9 mouse cellular contexts compared by ENCODE assay signal in genomic region chr5:76303379-76303744, GRCm38 (mm10). TPM values are rescaled to one million over a fixed set of nuclear protein-coding genes. Genes with fewer than 3 reads are reported as not detected.
DNase-seq lines count a peak whose midpoint lies in the region; ATAC-seq lines count a peak whose summit lies in the region.
"Had no signal": no experiment of that assay in that cellular context is flagged by ENCODE, and none has a peak within 500 bp of the region (broad histone marks: within the 10 kb centered on the region; RNA-seq: fewer than 3 reads in every experiment).

No protein-coding gene starts in this region.

- 4% methylated on average over 11 of the region's 11 CpGs for WGBS in kidney, embryonic 16.5 days
- WGBS in hindbrain, embryonic 14.5 days, result 5% methylated on average over 11 of the region's 11 CpGs
- 7% methylated on average over 11 of the region's 11 CpGs for WGBS in midbrain, embryonic 16.5 days

- DNase-seq in kidney, adult 8-10 months, result no peak
- DNase-seq in adipocyte (ENCODE audit: low spot score), result peak; percentile 76
- DNase-seq in hindbrain, embryonic 14.5 days (ENCODE audit: low spot score), result no peak
- DNase-seq in gastrocnemius, postnatal 14 days, result no peak
- DNase-seq in natural killer cell, adult 2 months (ENCODE audit: low spot score in 2 of 2), result no peak
- no peak for DNase-seq in retina, embryonic 14.5 days (ENCODE audit: low spot score)

- H3K9ac ChIP-seq in kidney, embryonic 16.5 days (replicated peaks; ENCODE audit: low read length), result peak overlapping the region; percentile 94
- peak overlapping the region; percentile 94 for H3K9ac ChIP-seq in hindbrain, embryonic 14.5 days
- peak overlapping the region; percentile 88 for H3K9ac ChIP-seq in midbrain, embryonic 16.5 days (ENCODE audit: low read depth, low read length)

- H3K9me3 ChIP-seq in kidney, embryonic 16.5 days (ENCODE audit: low read length), result no peaks in the 10 kb centered on the region; the same call in 1 of the 2 replicates
- H3K9me3 ChIP-seq in hindbrain, embryonic 14.5 days (ENCODE audit: control insufficient read depth, low read length), result no peaks in the 10 kb centered on the region
- H3K9me3 ChIP-seq in midbrain, embryonic 16.5 days (replicated peaks; ENCODE audit: control insufficient read depth, low read length, poor library complexity, severe bottlenecking), result no peaks in the 10 kb centered on the region

- peak overlapping the region; percentile 96 for H3K27ac ChIP-seq in kidney, embryonic 16.5 days (ENCODE audit: low read length)
- H3K27ac ChIP-seq in hindbrain, embryonic 14.5 days, result peak overlapping the region; percentile 95
- H3K27ac ChIP-seq in midbrain, embryonic 16.5 days (ENCODE audit: low read length), result peak overlapping the region; percentile 97

- peak overlapping the region; percentile 91 for H3K4me3 ChIP-seq in kidney, embryonic 16.5 days (ENCODE audit: low read length)
- H3K4me3 ChIP-seq in hindbrain, embryonic 14.5 days (replicated peaks; ENCODE audit: low read length), result peak overlapping the region; percentile 99
- H3K4me3 ChIP-seq in midbrain, embryonic 16.5 days (ENCODE audit: low read depth, low read length), result peak overlapping the region; percentile 92

- intact Hi-C loops in gastrocnemius, postnatal 14 days (cut with DNase I; ENCODE audit: low total_unique reads), result loop anchor here (10.0 kb wide), 1 partner anchor 231 kb away; no protein-coding TSS in a partner anchor

- peak overlapping the region; percentile 95 for H3K4me2 ChIP-seq in kidney, embryonic 16.5 days (replicated peaks; ENCODE audit: low read depth, low read length)
- H3K4me2 ChIP-seq in hindbrain, embryonic 14.5 days (replicated peaks), result peak overlapping the region; percentile 70
- H3K4me2 ChIP-seq in midbrain, embryonic 16.5 days (ENCODE audit: low read length), result peak overlapping the region; percentile 51

- ATAC-seq in kidney, embryonic 16.5 days (ENCODE audit: low FRiP score, low TSS enrichment), result no peak
- ATAC-seq in hindbrain, embryonic 14.5 days (ENCODE audit: low FRiP score), result no peak
- ATAC-seq in midbrain, embryonic 16.5 days, result no peak

- peaks cover 18% of the 10 kb centered on the region for H3K4me1 ChIP-seq in kidney, embryonic 16.5 days (ENCODE audit: insufficient read depth, low read length)
- peaks cover 29% of the 10 kb centered on the region for H3K4me1 ChIP-seq in hindbrain, embryonic 14.5 days (replicated peaks; ENCODE audit: control insufficient read depth, insufficient read depth, low read length)
- H3K4me1 ChIP-seq in midbrain, embryonic 16.5 days (ENCODE audit: control insufficient read depth, insufficient read depth, low read length), result peaks cover 29% of the 10 kb centered on the region

- H3K27me3 ChIP-seq in kidney, embryonic 16.5 days (ENCODE audit: insufficient read depth, low read length), result no peaks in the 10 kb centered on the region
- no peaks in the 10 kb centered on the region for H3K27me3 ChIP-seq in hindbrain, embryonic 14.5 days (ENCODE audit: control insufficient read depth, insufficient read depth, low read length)
- H3K27me3 ChIP-seq in midbrain, embryonic 16.5 days (ENCODE audit: control insufficient read depth, insufficient read depth, low read depth, low read length), result no peaks in the 10 kb centered on the region

- H3K36me3 ChIP-seq in kidney, embryonic 16.5 days (ENCODE audit: insufficient read depth, low read length), result 0 out of 2 replicates have a peak, but pooled peaks cover 2% of the 10 kb centered on the region
- H3K36me3 ChIP-seq in hindbrain, embryonic 14.5 days (replicated peaks; ENCODE audit: control insufficient read depth, insufficient read depth), result no peaks in the 10 kb centered on the region
- no peaks in the 10 kb centered on the region for H3K36me3 ChIP-seq in midbrain, embryonic 16.5 days (ENCODE audit: control insufficient read depth, insufficient read depth, low read length)

RNA-seq across cellular contexts. Expression of gene Clock, which starts 1.2 kb away (rescaled TPM):
- polyA plus RNA-seq in kidney, embryonic 16.5 days (2015; fragmentation: Nextera tagmentation; extraction: Ambion mirVana), result 9.4 and 12.3 TPM in 2 replicates
- polyA plus RNA-seq in hindbrain, embryonic 14.5 days (2014; fragmentation: Nextera tagmentation; extraction: Ambion mirVana), result 16.5 and 19.2 TPM in 2 replicates
- 13.4 and 15.1 TPM in 2 replicates for polyA plus RNA-seq in midbrain, embryonic 16.5 days (2015; fragmentation: Nextera tagmentation; extraction: Ambion mirVana)
- 10 to 100 TPM; 13.7 to 14.1 TPM for total RNA-seq in gastrocnemius, postnatal 14 days (2021)

RNA-seq across cellular contexts. Expression of gene Pdcl2, which starts 27.6 kb away (rescaled TPM):
- polyA plus RNA-seq in kidney, embryonic 16.5 days (2015; fragmentation: Nextera tagmentation; extraction: Ambion mirVana), result not detected in 2 replicates
- polyA plus RNA-seq in hindbrain, embryonic 14.5 days (2014; fragmentation: Nextera tagmentation; extraction: Ambion mirVana), result not detected in 2 replicates
- not detected in 2 replicates for polyA plus RNA-seq in midbrain, embryonic 16.5 days (2015; fragmentation: Nextera tagmentation; extraction: Ambion mirVana)
- total RNA-seq in gastrocnemius, postnatal 14 days (2021), result not detected
- total RNA-seq: left cerebral cortex, postnatal 10 days had no signal
